Mouse (Mus musculus): ENCODE data around the gene Batf. TPM values are rescaled to one million over a fixed set of nuclear protein-coding genes. Genes with fewer than 3 reads are reported as not detected.

The Batf gene
- polyA plus RNA-seq, 1 experiment from 2014 or later: 6.7 TPM

DNA sequence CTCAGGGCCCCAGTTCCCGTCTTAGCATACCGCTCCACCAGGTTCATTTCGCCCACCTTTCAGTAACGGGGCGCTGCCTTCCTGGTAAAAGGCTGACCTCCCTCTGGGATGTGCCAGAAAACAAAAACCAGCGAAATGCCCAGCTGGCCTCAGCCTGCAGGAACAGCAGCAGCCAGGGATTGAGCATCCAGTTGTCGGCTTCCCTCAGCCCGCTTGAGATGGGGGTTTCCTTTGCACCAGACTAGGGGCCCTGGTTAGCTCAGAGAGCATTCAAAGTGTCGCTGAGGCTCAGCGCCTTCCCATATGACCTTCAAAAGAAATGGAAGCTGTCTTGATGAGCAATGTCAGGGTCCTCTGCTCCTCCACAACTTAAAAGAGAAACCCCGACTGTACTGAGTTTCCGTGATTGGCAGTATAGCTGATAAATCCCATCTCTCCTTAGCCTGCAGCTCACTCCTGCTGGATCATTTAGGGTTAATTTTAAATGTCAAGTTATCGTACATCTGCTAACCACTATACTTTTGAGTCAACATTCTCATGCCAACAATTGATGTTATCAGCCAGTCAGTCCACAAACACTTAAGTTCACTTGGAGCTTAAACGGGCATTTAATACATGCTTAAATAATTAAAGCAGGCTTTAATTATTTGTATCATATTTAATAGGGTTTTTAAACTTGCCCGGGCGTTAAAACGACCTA lies 19.5 kb downstream of the Batf start:
- no peaks in the 10 kb centered on the region for H3K9me3 ChIP-seq (replicated peaks; ENCODE audit: control insufficient read depth, low read length)
- peak overlapping the region; percentile 82 for H3K4me2 ChIP-seq
- H3K9ac ChIP-seq (ENCODE audit: low read depth, low read length): peak overlapping the region; percentile 71
- no peaks in the 10 kb centered on the region for H3K27me3 ChIP-seq (ENCODE audit: control insufficient read depth, insufficient read depth, low read length)
- peaks cover 7% of the 10 kb centered on the region for H3K4me1 ChIP-seq (ENCODE audit: control insufficient read depth, insufficient read depth, low read length)
- ATAC-seq (replicated peaks; ENCODE audit: insufficient number of reproducible peaks, low FRiP score, low TSS enrichment): no peak
- peak overlapping the region; percentile 82; the same call in 1 of the 2 replicates for H3K27ac ChIP-seq (ENCODE audit: low read depth, low read length)
- 20% methylated on average over 17 of the region's 17 CpGs for WGBS (ENCODE audit: insufficient replicate concordance)
- H3K36me3 ChIP-seq (ENCODE audit: control insufficient read depth, insufficient read depth, low read length): no peaks in the 10 kb centered on the region
- H3K4me3 ChIP-seq (ENCODE audit: low read depth, low read length): peak overlapping the region; percentile 45

DNA sequence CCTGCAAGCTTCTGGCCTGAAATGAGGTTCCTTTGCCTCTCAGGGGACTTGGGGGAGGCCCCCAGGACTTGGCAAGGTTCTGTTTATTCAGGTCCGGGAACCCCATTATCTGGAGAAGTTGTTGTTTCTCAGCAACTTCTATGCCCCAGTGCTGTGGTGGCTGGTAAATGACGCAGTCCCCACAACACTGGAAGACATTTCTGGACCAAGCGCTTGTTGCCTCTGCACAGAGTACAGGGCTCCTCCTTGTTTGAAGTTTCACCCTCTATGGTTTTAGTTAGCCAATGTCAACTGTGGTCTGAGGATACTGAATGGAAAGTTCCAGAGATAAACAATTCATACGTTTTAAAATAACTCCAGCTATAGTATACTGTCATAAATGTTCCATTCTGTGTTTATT lies 20.4 kb downstream of the Batf start:
- no peaks in the 10 kb centered on the region for H3K36me3 ChIP-seq (ENCODE audit: control insufficient read depth, insufficient read depth, low read length)
- no peak for ATAC-seq (replicated peaks; ENCODE audit: insufficient number of reproducible peaks, low FRiP score, low TSS enrichment)

DNA sequence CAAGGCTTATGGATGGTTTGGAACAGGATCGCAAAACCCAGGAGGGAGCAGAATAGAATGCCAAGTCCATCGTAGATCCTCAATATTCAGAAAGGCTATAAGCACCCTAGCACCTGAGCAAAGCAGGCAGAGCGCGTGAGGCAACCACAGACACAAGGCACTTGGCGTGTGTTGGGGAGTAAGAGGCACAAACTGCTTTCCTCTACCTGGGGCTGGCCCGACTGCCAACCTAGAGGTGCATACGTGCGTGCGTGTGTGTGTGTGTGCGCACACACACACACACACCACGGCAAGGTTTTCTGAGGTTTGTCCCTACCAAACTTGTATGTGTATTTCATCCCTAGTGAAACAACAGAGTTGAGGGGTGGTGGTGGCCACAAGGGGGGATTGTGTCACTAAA lies 20.9 kb downstream of the Batf start:
- Histone ChIP-seq H3K4me3 (ENCODE audit: low read depth, low read length) (no peak overlapping the region), H3K4me1 (ENCODE audit: control insufficient read depth, insufficient read depth, low read length) (peaks cover 7% of the 10 kb centered on the region), H3K27me3 (ENCODE audit: control insufficient read depth, insufficient read depth, low read length) (no peaks in the 10 kb centered on the region), H3K27ac (ENCODE audit: low read depth, low read length) (no peak overlapping the region), H3K9ac (ENCODE audit: low read depth, low read length) (no peak overlapping the region), H3K9me3 (replicated peaks; ENCODE audit: control insufficient read depth, low read length) (no peaks in the 10 kb centered on the region), H3K4me2 (no peak overlapping the region), H3K36me3 (ENCODE audit: control insufficient read depth, insufficient read depth, low read length) (no peaks in the 10 kb centered on the region)
- no peak for ATAC-seq (replicated peaks; ENCODE audit: insufficient number of reproducible peaks, low FRiP score, low TSS enrichment)
- WGBS (ENCODE audit: insufficient replicate concordance): 92% methylated on average over 11 of the region's 11 CpGs

More for the DNA sequence above, 20.4 kb downstream of the Batf start:
- Histone ChIP-seq H3K9me3 (replicated peaks; ENCODE audit: control insufficient read depth, low read length) (no peaks in the 10 kb centered on the region), H3K4me3 (ENCODE audit: low read depth, low read length) (no peak overlapping the region), H3K4me2 (no peak overlapping the region), H3K27ac (ENCODE audit: low read depth, low read length) (no peak overlapping the region), H3K9ac (ENCODE audit: low read depth, low read length) (no peak overlapping the region), H3K27me3 (ENCODE audit: control insufficient read depth, insufficient read depth, low read length) (no peaks in the 10 kb centered on the region), H3K4me1 (ENCODE audit: control insufficient read depth, insufficient read depth, low read length) (peaks cover 7% of the 10 kb centered on the region)
- WGBS (ENCODE audit: insufficient replicate concordance): 78% methylated on average over 4 of the region's 4 CpGs

DNA sequence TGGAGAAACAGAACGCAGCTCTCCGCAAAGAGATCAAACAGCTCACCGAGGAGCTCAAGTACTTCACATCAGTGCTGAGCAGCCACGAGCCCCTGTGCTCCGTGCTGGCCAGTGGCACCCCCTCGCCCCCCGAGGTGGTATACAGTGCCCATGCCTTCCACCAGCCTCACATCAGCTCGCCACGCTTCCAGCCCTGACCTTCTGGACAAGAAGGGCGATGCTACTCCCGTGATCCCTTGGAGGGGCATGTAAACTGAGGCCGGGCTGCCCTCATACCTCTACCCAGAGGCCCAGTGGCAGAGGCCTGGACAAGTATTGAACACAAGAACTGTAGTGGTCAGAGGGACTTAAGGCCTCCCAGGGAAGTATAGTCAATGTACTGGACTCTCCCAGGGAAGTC lies 22.1 kb downstream of the Batf start:
- H3K27me3 ChIP-seq (ENCODE audit: control insufficient read depth, insufficient read depth, low read length): no peaks in the 10 kb centered on the region
- H3K27ac ChIP-seq (ENCODE audit: low read depth, low read length): no peak overlapping the region
- 83% methylated on average over 12 of the region's 12 CpGs for WGBS (ENCODE audit: insufficient replicate concordance)
- no peaks in the 10 kb centered on the region for H3K36me3 ChIP-seq (ENCODE audit: control insufficient read depth, insufficient read depth, low read length)
- ATAC-seq (replicated peaks; ENCODE audit: insufficient number of reproducible peaks, low FRiP score, low TSS enrichment): no peak
- H3K9ac ChIP-seq (ENCODE audit: low read depth, low read length): no peak overlapping the region
- peaks cover 7% of the 10 kb centered on the region for H3K4me1 ChIP-seq (ENCODE audit: control insufficient read depth, insufficient read depth, low read length)
- H3K4me3 ChIP-seq (ENCODE audit: low read depth, low read length): no peak overlapping the region
- H3K4me2 ChIP-seq: no peak overlapping the region
- no peaks in the 10 kb centered on the region for H3K9me3 ChIP-seq (replicated peaks; ENCODE audit: control insufficient read depth, low read length)

DNA sequence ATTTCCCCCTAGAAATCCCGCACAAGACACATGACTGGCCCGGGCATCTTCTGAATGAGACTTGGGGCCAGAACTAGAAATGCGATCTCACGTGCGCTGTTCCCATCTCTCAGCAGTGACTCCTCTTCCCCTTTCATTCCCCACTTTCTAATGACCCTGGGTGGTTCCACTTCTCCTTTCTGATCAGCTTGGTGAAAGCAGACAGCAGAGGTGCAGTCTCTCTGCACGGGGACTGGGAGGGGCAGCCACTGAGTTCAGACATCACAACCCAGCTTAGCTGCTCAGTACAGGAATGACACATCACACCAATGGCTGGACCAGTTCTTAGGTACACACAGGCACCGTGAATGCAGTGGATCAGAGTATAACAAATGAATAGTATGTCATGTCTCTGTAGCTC lies 24.2 kb downstream of the Batf start:
- no peak overlapping the region for H3K27ac ChIP-seq (ENCODE audit: low read depth, low read length)
- H3K36me3 ChIP-seq (ENCODE audit: control insufficient read depth, insufficient read depth, low read length): no peaks in the 10 kb centered on the region
- H3K9ac ChIP-seq (ENCODE audit: low read depth, low read length): no peak overlapping the region
- ATAC-seq (replicated peaks; ENCODE audit: insufficient number of reproducible peaks, low FRiP score, low TSS enrichment): no peak
- no peak overlapping the region for H3K4me2 ChIP-seq
- H3K27me3 ChIP-seq (ENCODE audit: control insufficient read depth, insufficient read depth, low read length): no peaks in the 10 kb centered on the region
- no peaks in the 10 kb centered on the region for H3K9me3 ChIP-seq (replicated peaks; ENCODE audit: control insufficient read depth, low read length)
- 78% methylated on average over 7 of the region's 7 CpGs for WGBS (ENCODE audit: insufficient replicate concordance)
- no peaks in the 10 kb centered on the region; the same call in 1 of the 2 replicates for H3K4me1 ChIP-seq (ENCODE audit: control insufficient read depth, insufficient read depth, low read length)
- H3K4me3 ChIP-seq (ENCODE audit: low read depth, low read length): no peak overlapping the region

DNA sequence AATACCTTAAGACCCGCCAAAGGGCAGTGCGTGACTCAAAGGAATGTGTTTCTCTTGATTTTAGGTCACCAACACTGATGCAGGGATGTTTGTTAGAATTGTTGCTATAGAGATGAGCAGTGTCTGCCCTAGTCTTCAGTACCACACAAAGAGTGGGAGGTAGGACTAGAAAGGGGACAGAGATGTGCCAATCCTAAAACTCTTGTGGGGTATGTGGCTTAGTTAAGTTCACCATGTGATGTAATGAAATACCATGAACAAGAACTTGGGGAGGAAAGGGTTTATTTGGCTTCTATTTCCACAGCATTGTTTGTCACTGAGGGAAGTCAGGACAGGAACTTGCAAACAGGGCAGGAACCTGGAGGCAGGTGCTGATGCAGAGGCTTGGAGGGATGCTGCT lies 26.1 kb downstream of the Batf start:
- Histone ChIP-seq H3K27ac (ENCODE audit: low read depth, low read length) (no peak overlapping the region), H3K36me3 (ENCODE audit: control insufficient read depth, insufficient read depth, low read length) (no peaks in the 10 kb centered on the region), H3K4me2 (no peak overlapping the region), H3K4me1 (ENCODE audit: control insufficient read depth, insufficient read depth, low read length) (no peaks in the 10 kb centered on the region), H3K27me3 (ENCODE audit: control insufficient read depth, insufficient read depth, low read length) (no peaks in the 10 kb centered on the region), H3K9me3 (replicated peaks; ENCODE audit: control insufficient read depth, low read length) (no peaks in the 10 kb centered on the region), H3K4me3 (ENCODE audit: low read depth, low read length) (no peak overlapping the region), H3K9ac (ENCODE audit: low read depth, low read length) (no peak overlapping the region)
- no peak for ATAC-seq (replicated peaks; ENCODE audit: insufficient number of reproducible peaks, low FRiP score, low TSS enrichment)
- WGBS (ENCODE audit: insufficient replicate concordance): 74% methylated on average over 2 of the region's 2 CpGs

DNA sequence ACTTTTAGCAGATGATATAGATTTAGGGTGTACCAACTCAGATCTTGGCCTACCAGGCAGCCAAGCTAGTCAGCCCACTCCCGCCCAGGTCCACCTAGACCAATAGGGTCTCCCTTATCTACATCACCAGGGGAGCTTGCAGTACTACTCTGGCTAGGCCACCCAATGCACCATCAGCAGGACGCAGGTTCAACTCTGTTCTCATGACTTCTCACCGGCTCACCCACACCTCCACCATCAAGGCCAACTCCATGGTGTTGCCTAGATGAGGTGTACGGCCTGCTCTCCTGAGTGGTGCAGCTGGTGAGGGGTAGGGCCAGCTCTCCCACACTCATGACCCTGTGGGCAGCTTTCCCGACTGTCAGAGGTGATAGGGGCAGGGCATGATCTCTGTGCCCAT lies 27.7 kb downstream of the Batf start:
- no peak overlapping the region for H3K9ac ChIP-seq (ENCODE audit: low read depth, low read length)
- H3K27ac ChIP-seq (ENCODE audit: low read depth, low read length): no peak overlapping the region
- no peaks in the 10 kb centered on the region for H3K27me3 ChIP-seq (ENCODE audit: control insufficient read depth, insufficient read depth, low read length)
- no peaks in the 10 kb centered on the region for H3K36me3 ChIP-seq (ENCODE audit: control insufficient read depth, insufficient read depth, low read length)
- no peak overlapping the region for H3K4me3 ChIP-seq (ENCODE audit: low read depth, low read length)
- no peaks in the 10 kb centered on the region for H3K4me1 ChIP-seq (ENCODE audit: control insufficient read depth, insufficient read depth, low read length)
- no peak overlapping the region for H3K4me2 ChIP-seq
- no peak for ATAC-seq (replicated peaks; ENCODE audit: insufficient number of reproducible peaks, low FRiP score, low TSS enrichment)
- H3K9me3 ChIP-seq (replicated peaks; ENCODE audit: control insufficient read depth, low read length): no peaks in the 10 kb centered on the region
- WGBS (ENCODE audit: insufficient replicate concordance): 85% methylated on average over 5 of the region's 5 CpGs

DNA sequence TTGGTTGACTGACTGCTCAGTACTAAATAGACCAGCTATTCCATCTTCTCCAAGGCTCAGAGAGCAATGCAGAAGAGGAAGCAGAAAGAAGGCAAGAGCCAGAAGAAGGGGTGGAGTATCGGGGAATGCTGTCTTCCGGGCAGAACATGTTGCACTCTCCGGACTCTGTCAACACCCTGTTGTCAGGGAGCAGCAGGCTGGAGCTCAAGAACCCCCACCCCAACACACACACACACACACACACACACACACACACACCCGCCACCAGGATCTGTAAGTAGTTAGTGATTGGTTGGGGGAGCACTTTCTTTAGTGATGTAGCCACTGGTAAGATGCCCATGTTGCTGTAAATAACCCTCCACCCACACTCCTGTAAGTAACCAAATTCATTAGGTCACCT lies 38.8 kb downstream of the Batf start:
- Histone ChIP-seq H3K9me3 (replicated peaks; ENCODE audit: control insufficient read depth, low read length) (no peaks in the 10 kb centered on the region), H3K4me2 (no peak overlapping the region), H3K36me3 (ENCODE audit: control insufficient read depth, insufficient read depth, low read length) (no peaks in the 10 kb centered on the region), H3K4me3 (ENCODE audit: low read depth, low read length) (no peak overlapping the region), H3K4me1 (ENCODE audit: control insufficient read depth, insufficient read depth, low read length) (peaks cover 6% of the 10 kb centered on the region; the same call in 1 of the 2 replicates), H3K9ac (ENCODE audit: low read depth, low read length) (no peak overlapping the region), H3K27me3 (ENCODE audit: control insufficient read depth, insufficient read depth, low read length) (no peaks in the 10 kb centered on the region), H3K27ac (ENCODE audit: low read depth, low read length) (no peak overlapping the region)
- no peak for ATAC-seq (replicated peaks; ENCODE audit: insufficient number of reproducible peaks, low FRiP score, low TSS enrichment)
- WGBS (ENCODE audit: insufficient replicate concordance): 36% methylated on average over 4 of the region's 4 CpGs

DNA sequence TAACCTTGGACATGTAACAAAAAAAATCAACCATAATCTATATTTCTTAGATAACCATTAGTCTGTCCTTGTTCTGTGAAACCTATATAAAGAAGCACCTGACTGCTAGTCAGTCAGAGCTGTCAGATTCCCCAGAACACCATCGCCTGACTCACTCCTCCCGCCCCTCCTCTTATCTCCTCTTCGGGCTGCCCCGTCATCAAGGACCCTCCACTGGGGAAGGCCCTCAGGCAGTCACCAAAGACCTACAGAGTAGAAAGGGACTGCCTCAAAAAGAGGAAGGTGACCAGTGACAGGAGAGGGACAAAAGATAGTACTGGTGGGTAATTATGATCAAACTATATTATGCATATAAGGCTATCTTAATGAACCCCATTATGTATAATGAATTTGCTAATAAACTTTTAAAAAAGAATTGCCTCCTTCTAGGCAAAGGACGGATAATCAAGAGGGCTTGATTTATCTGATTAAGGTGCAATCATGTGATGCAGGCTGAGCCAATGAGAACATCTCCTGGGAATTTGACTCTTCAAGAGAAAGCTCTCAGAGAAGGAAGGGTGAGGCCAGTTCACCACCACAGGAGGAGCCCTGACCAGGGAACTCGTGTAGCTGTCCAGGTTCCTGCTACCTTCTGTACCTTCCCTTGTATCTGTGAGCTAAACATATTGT lies 40.4 kb downstream of the Batf start:
- H3K4me2 ChIP-seq: no peak overlapping the region
- H3K9me3 ChIP-seq (replicated peaks; ENCODE audit: control insufficient read depth, low read length): no peaks in the 10 kb centered on the region
- H3K4me3 ChIP-seq (ENCODE audit: low read depth, low read length): no peak overlapping the region

More for the DNA sequence above, 40.4 kb downstream of the Batf start:
- Histone ChIP-seq H3K27me3 (ENCODE audit: control insufficient read depth, insufficient read depth, low read length) (no peaks in the 10 kb centered on the region), H3K4me1 (ENCODE audit: control insufficient read depth, insufficient read depth, low read length) (peaks cover 6% of the 10 kb centered on the region; the same call in 1 of the 2 replicates), H3K9ac (ENCODE audit: low read depth, low read length) (no peak overlapping the region), H3K36me3 (ENCODE audit: control insufficient read depth, insufficient read depth, low read length) (no peaks in the 10 kb centered on the region), H3K27ac (ENCODE audit: low read depth, low read length) (no peak overlapping the region)
- ATAC-seq (replicated peaks; ENCODE audit: insufficient number of reproducible peaks, low FRiP score, low TSS enrichment): no peak
- WGBS (ENCODE audit: insufficient replicate concordance): 39% methylated on average over 6 of the region's 6 CpGs
